Mouse (Mus musculus) kidney, adult 2 months (tissue): ENCODE results near the gene Olfml2b.

Experiments used
- CTCF ChIP-seq: fragments of 200-500 bp; conservative IDR thresholded peaks from 2 replicates; pipeline ENCODE4 v1.5.1; 2011; ENCODE audit warnings: low read depth, mild to moderate bottlenecking, control low read depth, low read length, moderate library complexity, mixed read lengths; ENCODE audit not compliant: insufficient read depth, insufficient read length
- POLR2A ChIP-seq: fragments of 200-500 bp; IDR thresholded peaks from one replicate; pipeline ENCODE4 v1.6.1; 2011; ENCODE audit warnings: low read depth, low read length, control low read depth

DNA sequence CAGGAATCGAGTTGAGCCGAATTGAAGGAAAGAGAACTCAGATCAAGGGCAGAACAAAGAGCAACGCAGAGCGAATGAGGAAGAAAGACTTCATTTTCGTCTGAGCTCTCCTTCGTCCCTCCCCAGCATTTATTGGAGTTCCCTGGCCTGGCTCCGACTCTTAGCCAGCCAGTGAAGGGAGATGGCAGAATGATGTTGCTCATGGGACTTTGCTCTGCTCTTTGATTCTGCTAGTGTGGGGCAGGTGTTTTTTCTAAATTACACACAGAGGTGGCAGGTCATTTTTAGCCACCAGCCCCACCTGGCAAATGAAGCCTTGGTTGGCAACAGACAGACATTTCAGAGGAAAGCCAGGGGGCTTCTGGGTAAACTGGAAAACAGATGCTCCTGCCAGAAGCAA, 5.4 kb upstream of the Olfml2b start:
- TF ChIP-seq POLR2A = no peak
- TF ChIP-seq CTCF = no peak
